Mouse (Mus musculus): ENCODE measurements around the gene Wdpcp. TPM values are rescaled to one million over a fixed set of nuclear protein-coding genes. Genes with fewer than 3 reads are reported as not detected.

Gene Wdpcp
- polyA plus RNA-seq, 1 experiment from 2014 or later, result 17.3 TPM

GRCm38 (mm10) chr11:21550222-21551173, 21.5 kb upstream of the Wdpcp start:
- 86% methylated on average over 12 of the region's 12 CpGs for WGBS
- ATAC-seq (ENCODE audit: insufficient number of reproducible peaks, low FRiP score, low TSS enrichment, low read depth), result no peak
- Histone ChIP-seq H3K4me3 (replicated peaks) (no peak overlapping the region), H3K27me3 (no peaks in the 10 kb centered on the region), H3K9ac (no peak overlapping the region), H3K27ac (replicated peaks) (no peak overlapping the region), H3K4me1 (no peaks in the 10 kb centered on the region), H3K36me3 (no peaks in the 10 kb centered on the region), H3K4me2 (replicated peaks) (no peak overlapping the region), H3K9me3 (replicated peaks) (no peaks in the 10 kb centered on the region)

GRCm38 (mm10) chr11:21552049-21552448, 20.0 kb upstream of the Wdpcp start:
- Histone ChIP-seq H3K36me3 (0 out of 2 replicates have a peak, but pooled peaks cover 3% of the 10 kb centered on the region), H3K9me3 (replicated peaks) (no peaks in the 10 kb centered on the region), H3K27me3 (no peaks in the 10 kb centered on the region), H3K4me3 (replicated peaks) (no peak overlapping the region), H3K27ac (replicated peaks) (no peak overlapping the region), H3K4me2 (replicated peaks) (no peak overlapping the region), H3K4me1 (no peaks in the 10 kb centered on the region), H3K9ac (no peak overlapping the region)
- no peak for ATAC-seq (ENCODE audit: insufficient number of reproducible peaks, low FRiP score, low TSS enrichment, low read depth)
- WGBS, result 83% methylated on average over 3 of the region's 3 CpGs

- Histone ChIP-seq H3K9ac (no peak overlapping the region), H3K36me3 (peaks cover 46% of the 10 kb centered on the region), H3K9me3 (replicated peaks) (no peaks in the 10 kb centered on the region), H3K4me1 (no peaks in the 10 kb centered on the region), H3K4me2 (replicated peaks) (no peak overlapping the region), H3K27ac (replicated peaks) (no peak overlapping the region), H3K27me3 (no peaks in the 10 kb centered on the region), H3K4me3 (replicated peaks) (no peak overlapping the region)
- ATAC-seq (ENCODE audit: insufficient number of reproducible peaks, low FRiP score, low TSS enrichment, low read depth), result no peak
- WGBS, result 82% methylated on average over 11 of the region's 11 CpGs
Measured at GRCm38 (mm10) chr11:21559727-21560126, 12.3 kb upstream of the Wdpcp start.

GRCm38 (mm10) chr11:21561347-21561746, 10.7 kb upstream of the Wdpcp start:
- H3K4me2 ChIP-seq (replicated peaks), result no peak overlapping the region
- H3K4me1 ChIP-seq, result no peaks in the 10 kb centered on the region
- 88% methylated on average over 5 of the region's 5 CpGs for WGBS
- no peaks in the 10 kb centered on the region for H3K27me3 ChIP-seq
- H3K9me3 ChIP-seq (replicated peaks), result no peaks in the 10 kb centered on the region
- no peak overlapping the region for H3K27ac ChIP-seq (replicated peaks)
- no peak overlapping the region for H3K4me3 ChIP-seq (replicated peaks)
- H3K36me3 ChIP-seq, result peaks cover 55% of the 10 kb centered on the region
- H3K9ac ChIP-seq, result no peak overlapping the region
- no peak for ATAC-seq (ENCODE audit: insufficient number of reproducible peaks, low FRiP score, low TSS enrichment, low read depth)

GRCm38 (mm10) chr11:21563617-21564325, 8.3 kb upstream of the Wdpcp start:
- H3K36me3 ChIP-seq, result peaks cover 46% of the 10 kb centered on the region
- WGBS, result 82% methylated on average over 4 of the region's 4 CpGs
- H3K4me1 ChIP-seq, result peaks cover 2% of the 10 kb centered on the region; the same call in 1 of the 2 replicates

GRCm38 (mm10) chr11:21564681-21565405, 7.2 kb upstream of the Wdpcp start:
- Histone ChIP-seq H3K27me3 (no peaks in the 10 kb centered on the region), H3K9me3 (replicated peaks) (no peaks in the 10 kb centered on the region), H3K4me1 (peaks cover 11% of the 10 kb centered on the region; the same call in 1 of the 2 replicates), H3K9ac (no peak overlapping the region), H3K4me2 (replicated peaks) (no peak overlapping the region), H3K27ac (replicated peaks) (no peak overlapping the region), H3K4me3 (replicated peaks) (no peak overlapping the region), H3K36me3 (peaks cover 35% of the 10 kb centered on the region)
- ATAC-seq (ENCODE audit: insufficient number of reproducible peaks, low FRiP score, low TSS enrichment, low read depth), result no peak
- WGBS, result 91% methylated on average over 9 of the region's 9 CpGs

More at GRCm38 (mm10) chr11:21563617-21564325, 8.3 kb upstream of the Wdpcp start:
- Histone ChIP-seq H3K4me3 (replicated peaks) (no peak overlapping the region), H3K4me2 (replicated peaks) (no peak overlapping the region), H3K27me3 (no peaks in the 10 kb centered on the region), H3K27ac (replicated peaks) (no peak overlapping the region), H3K9me3 (replicated peaks) (no peaks in the 10 kb centered on the region), H3K9ac (no peak overlapping the region)
- no peak for ATAC-seq (ENCODE audit: insufficient number of reproducible peaks, low FRiP score, low TSS enrichment, low read depth)

GRCm38 (mm10) chr11:21566934-21567333, 5.1 kb upstream of the Wdpcp start:
- Histone ChIP-seq H3K4me3 (replicated peaks) (no peak overlapping the region), H3K36me3 (peaks cover 22% of the 10 kb centered on the region), H3K4me1 (peaks cover 19% of the 10 kb centered on the region), H3K9me3 (replicated peaks) (no peaks in the 10 kb centered on the region), H3K27me3 (no peaks in the 10 kb centered on the region), H3K27ac (replicated peaks) (no peak overlapping the region), H3K9ac (no peak overlapping the region), H3K4me2 (replicated peaks) (no peak overlapping the region)
- 91% methylated on average over 6 of the region's 6 CpGs for WGBS
- no peak for ATAC-seq (ENCODE audit: insufficient number of reproducible peaks, low FRiP score, low TSS enrichment, low read depth)

- Histone ChIP-seq H3K4me2 (replicated peaks) (no peak overlapping the region), H3K36me3 (peaks cover 22% of the 10 kb centered on the region), H3K4me1 (peaks cover 19% of the 10 kb centered on the region), H3K27me3 (no peaks in the 10 kb centered on the region), H3K9ac (no peak overlapping the region), H3K9me3 (replicated peaks) (no peaks in the 10 kb centered on the region), H3K4me3 (replicated peaks) (no peak overlapping the region), H3K27ac (replicated peaks) (no peak overlapping the region)
- no peak for ATAC-seq (ENCODE audit: insufficient number of reproducible peaks, low FRiP score, low TSS enrichment, low read depth)
- WGBS, result 65% methylated on average over 1 of the region's 1 CpGs
Measured at GRCm38 (mm10) chr11:21567733-21568132, 4.3 kb upstream of the Wdpcp start.

- Histone ChIP-seq H3K27me3 (no peaks in the 10 kb centered on the region), H3K9me3 (replicated peaks) (no peaks in the 10 kb centered on the region), H3K36me3 (peaks cover 17% of the 10 kb centered on the region), H3K9ac (no peak overlapping the region), H3K4me1 (peaks cover 22% of the 10 kb centered on the region), H3K27ac (replicated peaks) (peak overlapping the region; percentile 28; the same call in 1 of the 2 replicates), H3K4me2 (replicated peaks) (0 out of 2 replicates have a peak overlapping the region, but pooled peaks have one; percentile 10), H3K4me3 (replicated peaks) (no peak overlapping the region)
- WGBS, result 58% methylated on average over 5 of the region's 5 CpGs
- no peak for ATAC-seq (ENCODE audit: insufficient number of reproducible peaks, low FRiP score, low TSS enrichment, low read depth)
Measured at GRCm38 (mm10) chr11:21569002-21569401, 3.0 kb upstream of the Wdpcp start.

- H3K27me3 ChIP-seq, result no peaks in the 10 kb centered on the region
- H3K9ac ChIP-seq, result no peak overlapping the region
- peak overlapping the region; percentile 28; the same call in 1 of the 2 replicates for H3K27ac ChIP-seq (replicated peaks)
- peak overlapping the region; percentile 11; the same call in 1 of the 2 replicates for H3K4me3 ChIP-seq (replicated peaks)
- ATAC-seq (ENCODE audit: insufficient number of reproducible peaks, low FRiP score, low TSS enrichment, low read depth), result no peak
- peaks cover 16% of the 10 kb centered on the region for H3K36me3 ChIP-seq
- H3K4me1 ChIP-seq, result peaks cover 22% of the 10 kb centered on the region
- 34% methylated on average over 3 of the region's 3 CpGs for WGBS
- no peaks in the 10 kb centered on the region for H3K9me3 ChIP-seq (replicated peaks)
- 0 out of 2 replicates have a peak overlapping the region, but pooled peaks have one; percentile 10 for H3K4me2 ChIP-seq (replicated peaks)
Measured at GRCm38 (mm10) chr11:21569456-21570108, 2.5 kb upstream of the Wdpcp start.
